Mouse (Mus musculus): ENCODE data around the gene Gm30191.
"Not testable (repeated sequence)": the region's sequence is repeated elsewhere in the genome, so short reads cannot be mapped to it uniquely, and the experiment has no call there.

Gene Gm30191

DNA sequence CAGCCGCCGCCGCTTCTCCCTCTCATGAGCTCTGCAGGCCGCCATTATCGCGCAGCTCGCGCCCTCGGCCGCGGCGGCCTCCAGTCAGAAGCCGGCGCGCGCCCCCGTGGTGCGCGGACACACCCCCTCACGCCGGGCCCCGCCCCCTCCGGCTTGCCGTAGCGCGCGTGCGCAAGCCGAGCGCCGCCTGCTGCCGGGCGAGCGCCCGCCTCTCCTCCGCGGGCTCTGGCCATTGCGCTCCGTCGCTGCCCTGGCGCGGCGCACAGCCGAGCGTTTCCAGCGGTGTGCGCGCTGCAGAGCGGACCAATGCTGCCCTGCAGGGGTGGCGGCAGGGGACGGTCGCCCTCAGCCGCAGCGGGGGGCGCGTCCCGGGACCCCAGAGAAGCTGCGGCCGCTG is 40.4 kb downstream of the Gm30191 start:
- DNase-seq, result peak; percentile 92 to 93

DNA sequence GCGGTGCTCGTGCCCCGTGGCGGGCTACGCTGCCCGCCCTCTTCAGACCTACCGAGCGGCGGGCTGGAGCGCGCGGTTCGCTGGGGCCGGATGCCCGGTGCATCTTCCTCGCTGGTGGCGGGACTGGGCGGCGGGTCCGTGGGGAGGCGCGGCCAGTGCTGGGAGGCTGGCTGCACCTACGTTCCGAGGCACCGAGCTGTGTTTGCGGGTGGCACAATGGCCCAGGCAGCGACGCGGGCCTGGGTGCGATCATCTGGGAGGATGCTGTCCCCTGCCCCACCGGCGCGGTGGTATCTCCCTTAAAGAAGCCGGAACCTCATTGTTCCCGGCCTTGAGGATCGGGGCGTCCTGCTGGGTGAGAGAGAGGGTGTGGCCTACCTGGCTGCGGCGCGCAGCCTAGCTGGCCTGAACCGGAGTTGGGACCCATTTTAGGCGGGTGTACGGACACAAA is 40.9 kb downstream of the Gm30191 start, which contains the start of gene Pdik1l:
Gene Pdik1l, minus strand, starts transcription at position 321 of the 451 bp plus-strand sequence.
- DNase-seq, result peak; percentile 76 to 80

DNA sequence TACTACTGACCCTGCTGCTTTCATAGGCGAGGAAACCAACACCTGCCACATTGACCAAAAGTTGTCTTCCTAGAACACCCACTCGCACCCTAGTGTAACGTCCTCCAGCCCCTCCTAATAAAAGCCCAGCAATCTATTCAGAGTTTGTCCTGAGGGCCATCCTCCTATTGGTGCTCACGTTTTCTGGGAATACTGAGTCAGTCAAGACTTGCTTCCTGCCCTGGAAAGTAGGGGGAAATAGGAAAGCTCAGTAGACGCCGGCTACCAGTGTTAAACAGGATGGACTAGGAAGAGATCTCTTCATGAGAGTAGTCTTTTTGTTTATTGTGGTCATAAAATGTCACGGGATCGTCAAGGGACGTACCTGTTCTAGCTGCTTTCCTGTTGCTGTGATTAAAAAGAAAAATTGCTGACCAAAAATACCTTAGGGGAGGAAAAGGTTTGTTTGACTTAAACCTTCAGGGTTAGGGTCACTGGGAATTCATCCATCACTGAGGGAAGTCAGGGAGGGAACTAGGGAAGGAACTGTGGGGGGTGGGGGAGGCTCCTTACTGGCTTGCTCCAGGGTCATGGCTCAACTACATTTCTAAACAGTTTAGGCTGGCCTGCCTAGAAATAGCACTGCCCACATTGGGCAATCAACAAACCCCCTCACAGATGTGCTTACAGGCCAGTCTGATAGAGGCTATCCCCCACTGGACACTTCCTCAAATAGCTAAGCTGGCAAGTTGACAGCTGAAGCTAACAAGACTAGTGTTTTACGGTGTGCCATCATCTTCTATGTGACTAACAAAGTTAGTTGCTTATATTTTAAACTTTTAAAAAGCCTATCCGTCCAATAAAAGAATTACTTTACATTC is 41.9 kb downstream of the Gm30191 start:
- no peak for DNase-seq

DNA sequence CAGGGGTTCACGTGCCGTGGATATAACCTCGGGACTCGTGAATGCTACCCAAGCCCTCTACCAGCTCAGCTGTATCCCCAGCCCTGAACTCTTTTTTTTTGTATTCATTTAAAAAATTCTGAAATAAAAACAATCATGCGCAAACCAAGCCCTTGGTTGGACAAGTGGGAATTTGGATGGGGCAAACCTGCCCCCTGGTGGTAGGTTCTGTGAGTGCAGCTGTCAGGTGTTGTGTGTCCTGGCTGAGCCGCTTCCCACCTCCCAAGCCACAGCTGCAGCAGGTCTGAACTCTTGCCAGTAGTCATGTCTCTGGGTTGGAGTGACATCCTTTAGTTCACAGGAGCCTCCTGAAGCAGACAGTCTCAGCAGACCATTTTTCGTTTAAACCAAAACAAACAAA is 45.3 kb downstream of the Gm30191 start:
- peak; percentile 55 to 64 for DNase-seq

DNA sequence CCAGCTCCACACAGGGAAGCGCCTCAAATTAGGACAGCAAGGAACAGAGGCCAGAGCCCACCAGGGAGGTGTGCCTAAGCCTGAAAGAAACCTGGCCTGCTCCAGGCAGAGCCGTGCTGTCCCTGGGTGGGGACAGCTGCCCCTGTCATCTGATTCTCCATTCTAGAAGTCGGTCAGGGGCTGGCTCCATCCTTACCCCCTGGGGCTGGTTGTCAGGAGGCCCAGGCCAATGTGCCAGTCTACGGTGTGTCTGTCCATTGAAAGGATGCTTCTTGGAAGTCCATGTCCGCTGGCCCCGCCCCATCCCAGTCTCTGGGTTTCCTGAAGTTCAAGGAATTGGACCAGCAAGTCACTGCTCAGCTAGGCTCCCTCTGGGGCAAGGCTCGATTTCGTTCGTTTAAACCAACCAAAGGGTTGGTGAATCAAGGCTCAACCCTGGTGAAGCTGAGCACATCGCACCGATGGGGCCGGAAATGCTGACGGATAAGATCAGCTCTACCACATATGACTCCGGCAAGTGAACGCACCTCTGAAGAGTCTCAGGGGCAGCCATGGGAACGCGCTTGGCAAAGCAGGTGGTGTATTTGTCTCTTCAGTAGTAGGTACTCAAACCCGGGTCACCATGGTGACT is 46.4 kb downstream of the Gm30191 start:
- no peak for DNase-seq

DNA sequence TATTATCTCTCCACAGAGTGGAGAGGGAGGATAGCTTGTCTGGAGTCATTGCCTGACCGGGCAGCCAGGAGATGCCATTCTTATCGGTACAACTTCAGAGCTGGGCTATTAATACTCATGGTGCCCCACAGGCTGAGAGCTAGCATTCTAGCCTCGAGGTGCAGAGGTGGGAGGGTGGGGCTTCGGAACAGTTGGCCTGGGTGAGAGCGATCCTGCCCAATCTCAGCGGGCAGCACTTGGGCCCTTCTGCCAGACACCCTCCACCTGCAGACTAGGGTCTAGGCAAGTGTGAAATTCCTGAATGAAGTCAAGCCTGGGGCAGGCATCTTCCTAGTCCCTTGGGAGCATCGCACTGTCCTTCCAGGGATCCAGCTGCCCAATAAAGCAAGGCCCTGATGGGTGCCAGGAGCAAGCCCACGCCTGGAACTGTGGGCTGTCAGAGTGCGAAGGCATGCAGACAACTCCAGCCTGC is 47.0 kb downstream of the Gm30191 start:
- no peak for DNase-seq

DNA sequence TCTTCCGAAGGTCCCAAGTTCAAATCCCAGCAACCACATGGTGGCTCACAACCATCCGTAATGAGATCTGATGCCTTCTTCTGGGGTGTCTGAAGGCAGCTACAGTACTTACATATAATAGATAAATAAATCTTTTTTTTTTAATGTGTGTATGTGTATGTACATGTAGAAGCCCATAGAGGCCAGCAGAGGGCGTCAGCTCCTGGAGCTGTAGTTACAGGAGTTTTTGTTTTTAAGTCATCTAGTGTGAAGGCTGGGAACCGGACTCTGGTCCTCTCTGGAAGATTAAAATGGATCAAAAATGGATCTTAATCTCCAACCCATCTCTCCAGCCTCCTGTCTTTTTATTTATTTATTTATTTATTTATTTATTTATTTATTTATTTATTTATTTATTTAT is 49.4 kb downstream of the Gm30191 start:
- not testable (repeated sequence) for DNase-seq

DNA sequence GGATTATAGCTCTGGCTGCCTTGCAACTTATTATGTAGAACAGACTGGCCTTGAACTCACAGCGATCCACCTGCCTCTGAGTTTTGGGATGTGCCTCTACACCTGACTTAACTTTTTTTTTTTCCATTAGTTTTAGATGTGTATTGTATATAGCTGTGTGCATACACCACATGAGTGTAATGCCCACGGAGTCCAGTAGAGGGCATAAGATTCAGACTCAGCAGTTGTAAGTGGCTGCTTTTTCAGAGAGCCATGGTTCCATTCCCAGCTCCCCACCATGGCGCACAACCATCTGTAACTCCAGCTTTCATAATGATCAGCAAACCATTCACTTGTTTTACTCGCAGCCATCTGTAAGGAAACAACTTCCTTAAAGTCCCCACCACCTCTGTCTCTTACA is 49.8 kb downstream of the Gm30191 start:
- DNase-seq, result no peak

DNA sequence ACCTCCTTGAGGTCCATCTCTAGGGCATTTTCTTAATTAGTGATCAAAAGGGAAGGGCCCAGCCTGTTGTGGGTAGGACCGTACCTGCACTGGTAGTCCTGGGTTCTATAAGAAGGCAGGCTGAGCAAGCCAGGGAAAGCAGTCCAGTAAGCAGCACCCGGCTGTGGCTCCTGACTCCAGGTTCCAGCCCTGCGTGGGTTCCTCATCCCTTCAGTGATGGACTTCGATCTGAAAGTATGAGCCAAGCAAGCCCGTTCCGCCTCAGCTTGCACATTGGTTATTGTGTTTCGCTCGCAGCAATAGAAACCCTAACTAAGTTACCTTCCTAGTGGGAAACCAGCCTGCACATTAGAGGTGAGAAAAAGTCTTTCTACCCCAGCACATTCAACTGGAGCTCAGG is 50.6 kb downstream of the Gm30191 start:
- DNase-seq, result no peak

DNA sequence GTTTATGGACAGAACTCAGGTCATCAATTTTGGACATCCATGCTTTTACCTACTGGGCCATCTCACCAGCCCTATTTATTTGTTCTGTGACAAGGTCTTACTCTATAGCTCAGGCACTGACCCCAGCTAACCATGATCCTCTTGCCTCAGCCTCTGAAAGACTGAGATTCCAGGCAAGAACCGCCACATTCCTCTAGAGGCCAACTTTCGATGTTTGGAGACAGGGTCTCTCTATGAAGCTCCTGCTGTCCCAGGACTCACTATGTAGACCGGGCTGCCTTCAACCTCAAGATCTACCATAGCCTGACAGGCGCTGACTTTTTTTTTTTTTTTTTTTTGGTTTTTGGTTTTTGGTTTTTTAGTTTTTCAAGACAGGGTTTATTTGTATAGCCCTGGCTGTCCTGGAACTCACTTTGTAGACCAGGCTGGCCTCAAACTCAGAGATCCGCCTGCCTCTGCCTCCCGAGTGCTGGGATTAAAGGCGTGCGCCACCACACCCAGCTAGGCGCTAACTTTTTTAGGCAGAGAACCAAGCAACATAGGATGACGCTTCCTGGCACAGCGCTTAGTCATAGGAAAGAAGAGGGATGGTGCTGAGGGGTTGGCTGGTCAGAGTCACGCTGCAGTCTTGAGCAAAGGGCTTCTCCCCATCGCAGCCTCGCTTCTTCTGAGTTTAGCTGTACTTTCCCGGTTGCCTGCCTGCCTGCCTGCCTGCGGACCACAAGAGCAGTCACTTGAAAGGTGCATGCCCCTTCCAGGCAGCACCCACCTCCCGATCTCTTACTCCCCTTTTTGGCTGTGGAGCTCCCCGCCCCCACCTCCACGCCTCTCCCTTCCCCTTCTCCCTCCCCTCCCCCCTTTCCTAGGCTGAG is 52.1 kb downstream of the Gm30191 start:
- no peak for DNase-seq

DNA sequence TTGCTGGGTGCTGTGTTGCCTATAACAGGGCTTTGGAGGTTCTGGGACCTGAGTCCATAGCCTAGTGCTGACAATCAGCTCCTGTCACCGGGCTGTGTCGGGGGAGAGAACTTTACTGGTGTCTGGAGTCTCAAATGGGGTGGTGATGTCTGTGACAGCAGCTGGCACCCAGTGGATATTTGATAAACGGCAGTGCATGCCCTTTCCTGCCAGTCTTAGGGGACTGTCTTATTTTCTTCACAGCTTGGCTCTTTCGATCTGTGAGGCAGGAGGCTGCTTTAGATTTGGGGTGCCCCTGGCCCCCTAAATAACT is 52.7 kb downstream of the Gm30191 start:
- no peak for DNase-seq
